Mouse (Mus musculus) heart, adult 8-10 months (tissue): Measurements from ENCODE around the gene Tspan4. TPM values are rescaled to one million over a fixed set of nuclear protein-coding genes. Genes with fewer than 3 reads are reported as not detected.
A peak's percentile ranks its signal among the peaks of the same experiment; 100 is the strongest.

Experiments used
- DNase-seq: peaks from one replicate; pipeline ENCODE4 v3.0.0; 2022; ENCODE audit warnings: low spot score
- total RNA-seq, 4 experiments: library from RNA; stranded (reverse); gene quantifications; 2 replicates each; pipeline ENCODE4 v1.2.4; 2022

The Tspan4 gene
- total RNA-seq, result 10 to 100 TPM; 25.8 to 45.3 (median 42.8) TPM

GRCm38 (mm10) chr7:141475011-141475804 is at the start of gene Tspan4, which contains the start of gene Polr2l:
Gene Tspan4, plus strand, starts transcription at chr7:141475240.
Gene Polr2l, minus strand, starts transcription at chr7:141475132.
- peak; percentile 75 for DNase-seq

DNA sequence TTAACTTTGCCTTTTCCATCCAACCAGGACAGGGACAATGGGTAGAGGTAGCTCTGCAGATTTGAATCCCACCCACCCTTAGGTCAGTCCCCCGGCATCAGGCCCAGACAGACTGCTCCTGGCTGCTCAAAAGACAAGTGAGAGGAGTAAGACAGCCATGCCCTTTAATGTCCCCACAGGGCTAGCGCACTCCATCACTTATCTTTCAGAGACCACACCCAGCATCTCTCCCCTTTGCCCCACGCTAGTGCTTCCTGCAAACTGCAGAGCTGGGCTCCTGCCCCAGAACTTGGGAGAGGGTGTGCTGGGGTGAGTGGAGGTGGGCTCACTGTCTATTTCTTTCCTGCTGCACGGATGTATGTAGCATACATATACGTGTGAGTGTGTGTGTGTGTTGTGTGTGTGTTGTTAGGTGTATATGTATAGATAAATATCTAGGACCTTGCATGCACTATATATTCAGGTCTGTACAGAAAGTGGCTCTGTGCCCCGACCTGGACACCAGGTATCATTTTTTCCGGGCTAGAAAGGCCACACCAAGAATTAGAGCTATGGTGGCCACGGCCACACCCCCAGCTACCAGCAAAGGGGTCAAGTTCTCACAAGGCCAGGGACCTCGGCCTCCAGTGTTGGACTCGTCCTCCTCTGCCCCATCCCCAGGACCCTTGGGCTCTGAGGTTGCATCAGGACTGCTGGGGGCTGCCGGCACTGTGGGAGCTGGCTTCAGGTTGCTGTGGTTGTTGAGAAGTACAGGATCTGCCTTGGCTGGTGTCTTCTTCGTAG is 47.9 kb upstream of the Tspan4 start:
- no peak for DNase-seq

GRCm38 (mm10) chr7:141428701-141429100 is 46.3 kb upstream of the Tspan4 start:
- DNase-seq, result no peak

DNA sequence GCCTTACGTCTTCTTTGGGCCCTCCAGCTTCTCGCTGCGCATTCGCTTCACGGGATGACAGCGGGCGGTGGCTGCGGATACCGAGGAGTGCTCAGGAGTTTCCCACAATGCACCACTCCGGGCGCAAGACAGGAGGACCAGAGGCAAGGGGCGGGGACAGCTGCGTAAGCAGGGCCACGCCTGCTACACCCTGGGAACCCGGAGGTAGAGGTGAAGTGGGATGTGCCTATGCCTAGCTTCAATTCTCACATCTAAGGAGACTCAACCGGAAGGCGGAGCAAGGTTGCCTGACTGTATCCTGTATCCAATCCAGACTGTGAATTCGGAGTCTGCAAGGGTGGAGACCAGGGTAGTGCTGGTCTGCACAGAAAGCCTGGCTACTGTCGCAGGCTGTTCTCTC is 45.7 kb upstream of the Tspan4 start, which contains the start of gene Cend1:
TSS of gene Cend1 (minus strand) at position 182 of the 400 bp plus-strand sequence.
- no peak for DNase-seq

- DNase-seq, result no peak
Observed at GRCm38 (mm10) chr7:141429840-141430584, 45.0 kb upstream of the Tspan4 start.

DNA sequence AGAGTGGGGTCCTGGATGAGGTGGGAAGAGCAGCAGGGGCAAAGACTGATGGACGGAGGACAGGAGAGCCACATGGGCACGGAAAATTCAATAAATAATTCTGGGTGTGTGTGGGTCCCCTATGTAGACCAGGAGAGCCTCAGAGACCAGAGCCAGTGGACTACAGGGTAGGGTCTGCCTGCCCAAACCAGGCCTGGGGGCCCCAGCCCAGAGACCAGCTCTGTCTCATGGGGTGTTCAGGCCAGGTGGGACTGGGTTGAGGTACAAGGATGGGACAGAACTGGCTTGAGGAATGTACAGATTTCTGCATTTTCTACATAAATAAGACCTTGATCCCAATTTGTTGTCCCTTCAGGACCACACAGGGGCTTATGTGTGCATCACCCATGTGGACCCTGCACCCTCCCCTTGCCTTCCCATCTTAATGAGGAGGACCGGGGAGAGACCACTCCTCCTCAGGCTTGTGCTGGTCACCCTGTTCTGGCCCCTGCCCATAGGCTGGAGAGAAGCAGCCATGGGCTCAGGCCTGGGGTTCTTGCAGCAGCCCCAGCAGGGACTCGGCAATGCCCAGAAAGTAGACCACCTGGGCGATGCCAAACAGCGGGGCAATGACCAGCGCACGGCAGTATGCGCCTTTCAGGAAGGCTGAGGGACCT is 44.3 kb upstream of the Tspan4 start:
- no peak for DNase-seq

DNA sequence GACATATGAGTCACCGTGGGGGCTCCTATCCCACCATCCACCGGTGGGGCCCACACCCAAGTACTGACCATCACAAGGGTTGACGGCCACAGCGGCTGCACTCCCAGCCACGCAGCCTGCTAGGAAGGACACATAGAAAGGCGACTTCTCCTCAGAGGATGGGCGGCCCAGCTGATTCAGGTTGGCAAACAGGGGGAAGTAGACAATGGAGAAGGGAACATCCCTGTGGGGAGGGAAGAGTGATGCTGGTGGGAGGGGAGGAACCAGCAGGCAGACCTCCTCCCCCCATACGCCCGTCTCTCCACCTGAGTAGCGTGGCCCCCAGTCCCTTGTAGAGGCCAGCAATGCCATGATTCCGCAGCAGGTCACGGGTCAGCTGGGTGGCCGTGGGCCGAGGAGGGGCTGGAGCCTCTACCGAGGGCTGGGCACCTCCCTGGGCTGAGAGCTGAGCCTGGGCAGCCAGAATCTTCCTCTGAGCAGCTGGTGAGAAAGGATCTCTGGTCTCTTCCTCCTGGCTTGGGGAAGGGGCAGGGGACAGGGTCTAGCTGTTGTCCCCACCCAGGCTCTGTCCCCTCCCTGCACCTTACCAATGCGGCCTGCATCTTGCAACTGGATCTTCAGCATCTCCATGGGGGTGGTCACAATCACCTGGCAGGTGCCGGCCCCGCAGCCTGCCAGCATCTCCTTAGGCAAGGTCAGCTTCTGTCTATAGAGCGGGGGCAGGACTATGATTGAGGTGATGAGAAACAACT is 43.4 kb upstream of the Tspan4 start:
- no peak for DNase-seq

GRCm38 (mm10) chr7:141432186-141432611 is 42.8 kb upstream of the Tspan4 start:
- peak; percentile 38 for DNase-seq

- DNase-seq, result peak; percentile 53
Observed at GRCm38 (mm10) chr7:141432741-141433516, 42.1 kb upstream of the Tspan4 start.

GRCm38 (mm10) chr7:141433517-141434400 is 41.3 kb upstream of the Tspan4 start:
- no peak for DNase-seq

- peak; percentile 65 for DNase-seq
Observed at GRCm38 (mm10) chr7:141434464-141434863, 40.6 kb upstream of the Tspan4 start.

DNA sequence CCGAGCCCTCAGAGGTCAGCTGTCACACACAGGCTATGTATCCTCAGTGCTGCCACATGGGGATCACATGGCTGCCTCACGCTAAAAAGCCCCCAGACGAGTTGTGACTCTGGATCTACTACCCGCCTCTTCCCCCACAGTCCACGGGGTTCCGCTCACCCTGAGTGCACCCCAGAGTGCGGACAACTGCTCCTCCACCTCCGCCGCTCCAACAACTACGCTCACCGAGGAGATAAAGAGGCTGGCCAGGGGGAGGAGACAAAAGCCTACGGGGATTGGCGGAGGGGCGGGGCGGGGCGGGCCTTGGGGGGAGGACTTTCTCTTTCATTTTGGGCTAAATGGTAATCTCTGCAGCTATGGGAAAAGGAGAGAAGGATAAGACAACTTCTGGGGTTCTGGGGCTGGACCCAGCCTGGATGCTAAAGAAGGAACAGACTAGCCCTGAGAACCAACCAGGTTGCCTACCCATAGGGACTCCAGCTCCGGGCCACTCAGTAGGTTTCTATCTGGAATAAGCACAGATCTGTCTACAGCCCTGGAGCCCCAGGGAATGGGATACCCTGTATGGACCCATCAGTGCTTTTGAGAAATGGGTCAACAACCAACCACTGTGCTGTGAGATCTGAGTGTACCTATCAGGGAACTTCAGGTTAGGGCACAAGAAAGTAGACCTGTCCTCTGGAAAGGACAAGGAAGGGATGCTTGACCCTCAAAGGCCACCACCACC is 39.7 kb upstream of the Tspan4 start:
- DNase-seq, result peak; percentile 55

- no peak for DNase-seq
Observed at GRCm38 (mm10) chr7:141435856-141436522, 39.1 kb upstream of the Tspan4 start.

DNA sequence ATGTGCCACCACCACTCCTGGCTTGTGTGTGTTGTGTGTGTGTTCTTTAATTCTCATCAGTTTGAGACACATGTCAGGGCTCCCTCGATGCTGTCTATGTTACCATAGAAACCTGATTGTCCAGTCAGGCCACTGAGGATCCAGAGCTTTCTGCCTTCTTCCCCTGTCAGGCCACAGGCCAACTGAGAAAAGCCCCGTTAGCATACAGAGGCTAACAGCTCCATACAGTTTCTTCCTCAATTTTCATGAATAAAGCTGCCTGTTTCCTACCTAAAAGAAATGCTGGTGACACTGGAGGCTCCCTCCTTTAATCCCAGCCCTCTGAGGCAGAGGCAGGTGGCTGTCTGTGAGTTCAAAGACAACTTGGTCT is 38.5 kb upstream of the Tspan4 start:
- no peak for DNase-seq

DNA sequence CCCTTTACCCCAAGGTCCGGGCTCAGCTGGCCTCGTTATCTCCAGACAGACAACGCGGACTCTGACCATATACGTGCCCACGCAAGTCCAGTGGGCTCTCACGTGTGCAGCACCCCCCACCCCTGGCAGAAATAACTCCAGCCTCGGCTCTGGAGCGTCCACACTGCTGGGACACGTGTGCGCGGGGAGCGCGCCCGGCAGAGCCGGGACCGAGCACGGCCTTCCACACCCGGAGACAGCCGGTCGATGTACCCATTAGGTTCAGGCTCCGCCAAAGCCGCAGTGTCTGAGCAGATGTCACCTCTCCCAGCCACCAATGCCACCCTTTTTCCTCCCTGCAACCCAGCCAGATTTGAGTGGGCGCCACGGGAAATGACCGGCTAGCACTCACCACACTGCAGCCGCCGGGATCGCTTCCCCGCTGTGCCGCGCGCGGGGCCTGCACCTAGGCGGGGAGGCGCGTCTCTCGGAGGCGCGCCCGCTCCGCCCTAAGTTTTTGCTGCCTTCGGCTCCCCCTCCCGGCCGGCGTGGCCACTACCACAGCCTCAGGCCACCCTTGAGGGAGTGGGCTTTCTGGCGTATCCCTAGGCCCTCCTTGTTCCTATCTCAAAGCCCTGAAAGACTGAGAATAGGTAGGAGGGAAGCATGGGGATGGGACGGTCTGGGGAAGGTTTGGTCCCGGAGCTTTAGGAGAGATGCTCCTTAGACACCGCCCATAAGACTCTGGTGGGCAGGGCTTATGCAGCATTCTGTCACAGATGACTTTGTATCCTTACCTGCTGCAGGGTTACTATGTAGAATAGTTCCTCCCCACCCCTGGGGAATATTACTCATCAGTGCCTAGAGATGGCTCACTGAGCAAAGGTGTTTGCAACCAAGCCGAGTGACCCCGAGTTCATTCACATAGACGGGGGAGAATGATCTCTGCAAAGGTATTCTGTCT is 37.6 kb upstream of the Tspan4 start, which contains the start of gene Slc25a22:
TSS of gene Slc25a22 (minus strand) at position 715 of the 943 bp plus-strand sequence.
- peak; percentile 74 for DNase-seq
